Mouse (Mus musculus) midbrain, postnatal 0 days (tissue): ENCODE data around the gene Apmap. TPM values are rescaled to one million over a fixed set of nuclear protein-coding genes. Genes with fewer than 3 reads are reported as not detected.
A peak's percentile ranks its signal among the peaks of the same experiment; 100 is the strongest.

Source experiments
- ATAC-seq: fragments of 200-750 bp; cut with Nextera tagmentation; 2 replicates; pipeline ENCODE4 v1.8.0; 2017; ENCODE audit warnings: moderate number of reproducible peaks, mild to moderate bottlenecking, moderate TSS enrichment, moderate library complexity; ENCODE audit not compliant: low FRiP score
- DNase-seq: peaks from one replicate; pipeline ENCODE4 v3.0.0-alpha.2; 2015; ENCODE audit warnings: low spot score
- H3K27ac ChIP-seq: fragments of 300-500 bp; sonication (generic); 2 replicates; pipeline ENCODE4 v1.5.1; 2014; ENCODE audit warnings: low read depth, mild to moderate bottlenecking, low read length, mixed read lengths
- H3K27me3 ChIP-seq: fragments of 300-500 bp; sonication (generic); 2 replicates; pipeline ENCODE4 v1.6.1; 2014; ENCODE audit warnings: low read length, control low read depth, mixed read lengths; ENCODE audit not compliant: insufficient read depth
- H3K36me3 ChIP-seq: fragments of 300-500 bp; sonication (generic); 2 replicates; pipeline ENCODE4 v1.6.1; 2014; ENCODE audit warnings: low read length, control low read depth, mixed read lengths; ENCODE audit not compliant: insufficient read depth
- H3K4me1 ChIP-seq: fragments of 300-500 bp; sonication (generic); 2 replicates; pipeline ENCODE4 v1.6.1; 2014; ENCODE audit warnings: mild to moderate bottlenecking, control low read depth, antibody characterized with exemption, low read length, mixed read lengths; ENCODE audit not compliant: insufficient read depth
- H3K4me2 ChIP-seq: fragments of 300-500 bp; sonication (generic); 2 replicates; pipeline ENCODE4 v1.6.1; 2014; ENCODE audit warnings: low read depth, mild to moderate bottlenecking, low read length, mixed read lengths; ENCODE audit not compliant: poor library complexity, severe bottlenecking
- H3K4me3 ChIP-seq: fragments of 300-500 bp; sonication (generic); 2 replicates; pipeline ENCODE4 v1.5.1; 2014; ENCODE audit warnings: low read depth, mild to moderate bottlenecking, low read length, moderate library complexity
- H3K9ac ChIP-seq: fragments of 300-500 bp; sonication (generic); replicated peaks from 2 replicates; pipeline ENCODE4 v1.6.1; 2014; ENCODE audit warnings: mild to moderate bottlenecking, low read length, moderate library complexity, mixed read lengths; ENCODE audit not compliant: poor library complexity, severe bottlenecking
- H3K9me3 ChIP-seq: fragments of 300-500 bp; sonication (generic); 2 replicates; pipeline ENCODE4 v1.6.1; 2016; ENCODE audit warnings: low read length, control low read depth
- CTCF ChIP-seq: IDR thresholded peaks from 2 replicates; pipeline ENCODE4 v1.5.1; 2016; ENCODE audit warnings: antibody characterized with exemption, mild to moderate bottlenecking
- WGBS: fragments of 180-500 bp; shearing (Covaris S2); extraction: QIAGEN DNeasy Blood & Tissue Kit; methylation state at CpG from one replicate; pipeline ENCODE4 v1.1.7; 2014; 5-methylcytosine and 5-hydroxymethylcytosine counted together
- polyA plus RNA-seq: library from polyadenylated mRNA; unstranded; fragments of >200 nt; fragmentation: Nextera tagmentation; extraction: Ambion mirVana; gene quantifications from 2 replicates; pipeline ENCODE4 v1.2.1, GENCODE M21; 2015
- total RNA-seq: library from RNA; depleted of rRNA; stranded (reverse); fragments of >200 nt; gene quantifications from 2 replicates; pipeline ENCODE4 v1.2.3, GENCODE M21; 2014

Apmap gene
- total and polyA plus RNA-seq, 2 experiments from 2014 or later = 33.1 to 50.3 TPM

DNA sequence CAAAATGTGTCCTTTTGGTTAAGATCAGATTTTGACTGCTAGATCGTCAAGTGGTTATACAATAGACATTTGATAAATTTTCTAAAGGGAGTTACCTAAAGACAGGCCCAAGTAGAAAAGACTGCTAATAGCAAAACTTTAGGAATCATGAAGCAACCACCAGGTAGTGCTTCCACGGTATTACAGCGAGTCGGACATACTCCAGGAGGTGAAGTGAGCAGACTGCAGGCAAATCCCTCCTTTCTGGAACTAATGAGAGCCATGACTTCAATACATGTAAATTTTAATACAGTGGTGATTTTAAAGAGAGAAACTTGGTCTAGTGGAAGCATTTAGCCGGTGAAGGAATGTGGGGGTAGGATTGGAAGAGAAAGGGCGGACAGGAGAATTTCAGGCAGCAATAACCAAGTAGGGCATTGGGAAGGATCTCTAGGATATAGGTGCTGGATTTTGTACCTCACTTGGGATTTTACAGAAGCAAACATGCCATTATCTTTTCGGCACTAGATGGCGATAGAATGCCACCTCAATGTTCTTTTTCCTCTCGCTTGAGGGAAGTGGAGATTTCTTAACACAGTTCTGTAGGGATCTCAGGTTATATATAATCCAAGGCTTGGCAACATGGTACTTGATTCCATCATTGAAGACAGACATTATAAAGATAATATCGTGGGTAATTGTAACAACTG, 649 bp upstream of the Apmap start:
- peak overlapping the region; percentile 93 for H3K4me3 ChIP-seq
- ATAC-seq (peak; percentile 64), DNase-seq (peak; percentile 89)
- H3K9me3 ChIP-seq = no peaks in the 10 kb centered on the region
- H3K36me3 ChIP-seq = no peaks in the 10 kb centered on the region
- peak overlapping the region; percentile 75 for H3K4me2 ChIP-seq
- no peaks in the 10 kb centered on the region for H3K27me3 ChIP-seq
- H3K9ac ChIP-seq = peak overlapping the region; percentile 85
- peak overlapping the region; percentile 67; the same call in 1 of the 2 replicates for H3K27ac ChIP-seq
- peaks cover 5% of the 10 kb centered on the region for H3K4me1 ChIP-seq
- under 1% methylated on average over 10 of the region's 10 CpGs for WGBS
- TF ChIP-seq CTCF = peak; percentile 94

DNA sequence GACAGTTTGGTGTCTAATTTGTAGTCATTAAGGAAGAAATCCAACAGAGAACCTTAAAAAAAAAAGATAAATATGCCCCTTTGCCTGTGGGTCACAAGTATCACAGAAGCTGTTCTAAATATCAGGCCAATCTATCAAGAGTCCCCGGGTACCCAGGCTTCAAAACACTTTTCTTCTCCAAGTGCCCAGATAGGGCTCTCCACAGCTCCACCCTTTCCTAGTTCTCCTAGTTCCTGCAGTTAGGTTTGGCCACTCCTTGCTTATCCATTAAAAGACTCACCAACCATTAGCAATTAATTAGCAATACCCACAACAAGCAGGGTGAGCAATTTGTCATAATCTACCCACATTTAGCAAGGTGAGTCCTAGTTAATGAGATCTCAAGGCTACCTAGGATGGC, 1.3 kb downstream of the Apmap start:
- Histone ChIP-seq H3K27me3 (no peaks in the 10 kb centered on the region), H3K27ac (no peak overlapping the region), H3K4me2 (peak overlapping the region; percentile 75), H3K9ac (peak overlapping the region; percentile 85; the same call in 1 of the 2 replicates), H3K9me3 (no peaks in the 10 kb centered on the region), H3K4me3 (peak overlapping the region; percentile 93; the same call in 1 of the 2 replicates), H3K4me1 (peaks cover 5% of the 10 kb centered on the region), H3K36me3 (no peaks in the 10 kb centered on the region)
- ATAC-seq = no peak
- TF ChIP-seq CTCF = no peak
- DNase-seq = no peak
- WGBS = 95% methylated on average over 1 of the region's 1 CpGs

DNA sequence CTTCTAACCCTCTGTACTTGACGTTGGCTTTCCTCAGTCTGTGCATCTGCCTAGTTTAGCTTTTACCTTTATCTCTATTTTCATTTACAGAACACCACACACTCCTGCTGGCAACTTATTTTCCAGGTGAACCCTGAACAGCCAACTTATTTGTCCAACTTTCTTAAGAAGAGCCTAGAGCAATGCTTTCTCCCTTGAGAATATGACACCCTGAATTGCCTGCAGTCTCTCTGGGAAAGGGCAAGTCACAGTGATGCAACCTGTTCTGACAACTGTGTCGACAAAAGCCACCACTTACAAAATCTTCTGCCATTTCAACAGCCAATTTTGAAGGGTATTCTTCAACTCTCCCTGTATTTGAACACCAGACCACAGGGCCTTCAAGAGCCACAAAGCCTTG, 3.6 kb downstream of the Apmap start:
- DNase-seq (no peak), ATAC-seq (no peak)
- TF ChIP-seq CTCF = no peak
- no peak overlapping the region for H3K27ac ChIP-seq
- H3K27me3 ChIP-seq = no peaks in the 10 kb centered on the region
- no peaks in the 10 kb centered on the region for H3K9me3 ChIP-seq
- 88% methylated on average over 2 of the region's 2 CpGs for WGBS
- no peak overlapping the region for H3K4me2 ChIP-seq
- H3K9ac ChIP-seq = no peak overlapping the region
- H3K4me3 ChIP-seq = no peak overlapping the region
- H3K4me1 ChIP-seq = peaks cover 5% of the 10 kb centered on the region
- no peaks in the 10 kb centered on the region for H3K36me3 ChIP-seq

DNA sequence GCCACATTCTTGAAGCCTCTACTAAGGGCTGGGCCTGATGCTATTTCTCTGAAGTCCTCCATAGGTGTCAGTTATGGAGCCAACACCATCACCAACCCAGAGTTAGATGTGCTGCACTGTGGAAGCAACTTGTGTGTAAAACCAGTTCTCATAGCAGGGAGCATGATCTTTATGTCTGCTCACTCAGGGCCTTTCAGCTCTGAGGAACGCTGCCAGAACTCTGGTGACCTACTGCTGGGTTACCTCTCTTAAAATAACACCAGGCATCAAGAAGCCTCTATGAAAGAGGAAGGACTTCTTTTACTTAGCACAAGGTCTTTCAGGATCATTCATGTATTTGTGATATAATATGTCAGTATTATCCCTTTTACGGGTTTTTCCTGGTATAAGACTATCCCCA, 6.2 kb downstream of the Apmap start:
- no peak for TF ChIP-seq CTCF
- no peak for DNase-seq
- Histone ChIP-seq H3K4me1 (peaks cover 2% of the 10 kb centered on the region), H3K4me2 (no peak overlapping the region), H3K4me3 (no peak overlapping the region), H3K9ac (no peak overlapping the region), H3K27ac (no peak overlapping the region), H3K27me3 (no peaks in the 10 kb centered on the region), H3K9me3 (no peaks in the 10 kb centered on the region), H3K36me3 (peaks cover 6% of the 10 kb centered on the region; the same call in 1 of the 2 replicates)
- ATAC-seq = no peak
- WGBS = 92% methylated on average over 2 of the region's 2 CpGs

DNA sequence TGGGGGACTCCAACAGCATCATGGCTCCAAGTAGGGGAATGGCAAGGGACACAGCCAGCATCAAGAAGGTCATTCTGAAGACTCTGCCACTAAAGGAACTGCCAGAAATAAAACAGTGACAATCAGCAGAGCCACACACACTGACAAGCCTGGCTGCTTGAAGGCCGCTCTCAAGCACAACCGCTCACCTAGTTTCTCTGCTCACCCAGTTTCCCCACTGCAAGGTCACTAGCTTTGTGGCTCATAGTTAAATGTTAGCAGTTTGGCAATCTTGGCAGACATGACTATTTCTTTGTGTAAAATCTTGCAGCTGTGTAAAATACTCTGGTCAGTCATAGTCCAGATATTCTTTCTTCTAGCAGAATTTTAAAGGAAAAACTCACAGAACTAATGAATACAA, 8.1 kb downstream of the Apmap start:
- no peak overlapping the region for H3K9ac ChIP-seq
- peaks cover 17% of the 10 kb centered on the region; the same call in 1 of the 2 replicates for H3K36me3 ChIP-seq
- no peak for TF ChIP-seq CTCF
- no peaks in the 10 kb centered on the region for H3K4me1 ChIP-seq
- ATAC-seq = no peak
- 100% methylated on average over 2 of the region's 2 CpGs for WGBS
- no peak overlapping the region for H3K27ac ChIP-seq
- H3K4me3 ChIP-seq = no peak overlapping the region
- DNase-seq = no peak
- H3K9me3 ChIP-seq = no peaks in the 10 kb centered on the region
- no peaks in the 10 kb centered on the region for H3K27me3 ChIP-seq
- no peak overlapping the region for H3K4me2 ChIP-seq

DNA sequence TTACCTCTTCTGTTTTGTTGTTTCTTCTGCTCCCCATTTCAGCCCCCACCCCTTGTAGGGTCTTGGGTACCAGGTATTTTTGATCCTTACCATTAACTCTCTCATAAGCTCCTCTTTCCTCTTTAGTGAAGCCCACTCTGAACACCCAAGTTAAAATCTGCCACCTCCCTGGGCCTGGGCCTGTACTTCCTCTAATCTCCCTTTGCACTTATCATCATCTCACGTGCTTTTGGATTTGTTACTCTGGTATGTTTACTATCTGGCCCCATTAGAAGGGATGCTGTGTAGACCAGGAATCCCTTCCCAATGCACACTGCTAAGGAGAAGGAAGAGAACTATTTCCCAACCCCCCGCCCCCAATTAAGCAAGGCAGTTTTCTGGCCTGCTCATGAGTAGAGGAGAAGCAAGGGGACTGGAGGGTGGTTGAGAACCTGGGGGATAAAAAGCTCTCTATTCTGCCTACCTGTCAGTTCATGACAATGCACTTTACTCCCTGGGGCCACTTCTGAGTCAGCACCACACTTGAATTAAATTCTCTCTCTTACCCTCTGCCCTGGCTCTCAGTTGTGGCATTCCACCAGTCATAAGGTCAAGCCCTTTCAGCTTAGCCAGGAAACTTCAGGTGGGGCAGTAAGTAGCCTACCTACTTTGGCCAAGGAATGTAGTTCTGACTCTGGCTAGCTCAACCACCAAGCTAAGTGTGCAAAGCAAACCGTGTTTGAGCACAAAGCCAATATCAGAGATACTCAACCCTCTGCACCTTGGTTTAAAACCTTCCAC, 12.8 kb downstream of the Apmap start:
- no peaks in the 10 kb centered on the region for H3K4me1 ChIP-seq
- 95% methylated on average over 3 of the region's 3 CpGs for WGBS
- no peak for TF ChIP-seq CTCF
- H3K9me3 ChIP-seq = no peaks in the 10 kb centered on the region
- no peak overlapping the region for H3K9ac ChIP-seq
- no peak overlapping the region for H3K27ac ChIP-seq
- DNase-seq = no peak
- ATAC-seq = no peak
- no peak overlapping the region for H3K4me2 ChIP-seq
- no peak overlapping the region for H3K4me3 ChIP-seq
- H3K27me3 ChIP-seq = no peaks in the 10 kb centered on the region
- H3K36me3 ChIP-seq = peaks cover 33% of the 10 kb centered on the region
